Mouse (Mus musculus): Measurements from ENCODE around the gene Creb3l2. TPM values are rescaled to one million over a fixed set of nuclear protein-coding genes. Genes with fewer than 3 reads are reported as not detected.
"Not testable (repeated sequence)": the region's sequence is repeated elsewhere in the genome, so short reads cannot be mapped to it uniquely, and the experiment has no call there.

Gene Creb3l2
- polyA plus RNA-seq, 1 experiment = 24.1 TPM

GRCm38 (mm10) chr6:37465356-37465755 is 23.4 kb upstream of the Creb3l2 start:
- no peak for TF ChIP-seq CTCF (IDR thresholded peaks at IDR 0.05; ENCODE audit: insufficient read depth, low read length)
- no peak overlapping the region for H3K4me3 ChIP-seq (replicated peaks; ENCODE audit: extremely low read depth, low read depth, low read length)
- no peak for DNase-seq
- H3K4me1 ChIP-seq (ENCODE audit: control insufficient read depth, insufficient read depth, low read length) = no peaks in the 10 kb centered on the region

- no peak for TF ChIP-seq CTCF (IDR thresholded peaks at IDR 0.05; ENCODE audit: insufficient read depth, low read length)
- no peak for TF ChIP-seq POLR2A (IDR thresholded peaks at IDR 0.05; ENCODE audit: borderline replicate concordance, extremely low read depth, low read depth, low read length)
- no peak for DNase-seq
- 3% methylated on average over 5 of the region's 5 CpGs for WGBS
Observed at GRCm38 (mm10) chr6:37464585-37464984, 22.6 kb upstream of the Creb3l2 start.

GRCm38 (mm10) chr6:37463517-37464482 is 21.9 kb upstream of the Creb3l2 start:
- under 1% methylated on average over 7 of the region's 25 CpGs for WGBS
- peak overlapping the region; percentile 44 for H3K4me3 ChIP-seq (replicated peaks; ENCODE audit: extremely low read depth, low read depth, low read length)
- peak; percentile 16 for DNase-seq
- H3K4me1 ChIP-seq (ENCODE audit: control insufficient read depth, insufficient read depth, low read length) = not testable (repeated sequence)

More at GRCm38 (mm10) chr6:37464585-37464984, 22.6 kb upstream of the Creb3l2 start:
- Histone ChIP-seq H3K4me3 (replicated peaks; ENCODE audit: extremely low read depth, low read depth, low read length) (peak overlapping the region; percentile 46), H3K4me1 (ENCODE audit: control insufficient read depth, insufficient read depth, low read length) (no peaks in the 10 kb centered on the region)

GRCm38 (mm10) chr6:37460681-37461080 is 18.7 kb upstream of the Creb3l2 start:
- Histone ChIP-seq H3K4me3 (replicated peaks; ENCODE audit: extremely low read depth, low read depth, low read length) (no peak overlapping the region), H3K4me1 (ENCODE audit: control insufficient read depth, insufficient read depth, low read length) (no peaks in the 10 kb centered on the region)
- 80% methylated on average over 6 of the region's 6 CpGs for WGBS
- DNase-seq = no peak
- no peak for TF ChIP-seq POLR2A (IDR thresholded peaks at IDR 0.05; ENCODE audit: borderline replicate concordance, extremely low read depth, low read depth, low read length)
- TF ChIP-seq CTCF (IDR thresholded peaks at IDR 0.05; ENCODE audit: insufficient read depth, low read length) = no peak

- WGBS = 57% methylated on average over 9 of the region's 9 CpGs
- not testable (repeated sequence) for H3K4me1 ChIP-seq (ENCODE audit: control insufficient read depth, insufficient read depth, low read length); H3K4me3 ChIP-seq (replicated peaks; ENCODE audit: extremely low read depth, low read depth, low read length); DNase-seq
Observed at GRCm38 (mm10) chr6:37459656-37460055, 17.7 kb upstream of the Creb3l2 start.

GRCm38 (mm10) chr6:37457990-37458655 is 16.2 kb upstream of the Creb3l2 start:
- no peak for DNase-seq
- H3K4me3 ChIP-seq (replicated peaks; ENCODE audit: extremely low read depth, low read depth, low read length) = no peak overlapping the region
- TF ChIP-seq CTCF (IDR thresholded peaks at IDR 0.05; ENCODE audit: insufficient read depth, low read length) (no peak), POLR2A (IDR thresholded peaks at IDR 0.05; ENCODE audit: borderline replicate concordance, extremely low read depth, low read depth, low read length) (no peak)
- no peaks in the 10 kb centered on the region for H3K4me1 ChIP-seq (ENCODE audit: control insufficient read depth, insufficient read depth, low read length)
- 42% methylated on average over 10 of the region's 10 CpGs for WGBS

GRCm38 (mm10) chr6:37455540-37455939 is 13.6 kb upstream of the Creb3l2 start:
- Histone ChIP-seq H3K4me3 (replicated peaks; ENCODE audit: extremely low read depth, low read depth, low read length) (no peak overlapping the region), H3K4me1 (ENCODE audit: control insufficient read depth, insufficient read depth, low read length) (no peaks in the 10 kb centered on the region)
- no peak for TF ChIP-seq POLR2A (IDR thresholded peaks at IDR 0.05; ENCODE audit: borderline replicate concordance, extremely low read depth, low read depth, low read length)
- TF ChIP-seq CTCF (IDR thresholded peaks at IDR 0.05; ENCODE audit: insufficient read depth, low read length) = no peak
- 56% methylated on average over 5 of the region's 5 CpGs for WGBS
- no peak for DNase-seq

GRCm38 (mm10) chr6:37453047-37453446 is 11.1 kb upstream of the Creb3l2 start:
- 62% methylated on average over 4 of the region's 4 CpGs for WGBS
- TF ChIP-seq POLR2A (IDR thresholded peaks at IDR 0.05; ENCODE audit: borderline replicate concordance, extremely low read depth, low read depth, low read length) = no peak
- TF ChIP-seq CTCF (IDR thresholded peaks at IDR 0.05; ENCODE audit: insufficient read depth, low read length) = no peak
- no peaks in the 10 kb centered on the region for H3K4me1 ChIP-seq (ENCODE audit: control insufficient read depth, insufficient read depth, low read length)
- no peak for DNase-seq
- H3K4me3 ChIP-seq (replicated peaks; ENCODE audit: extremely low read depth, low read depth, low read length) = no peak overlapping the region

- TF ChIP-seq CTCF (IDR thresholded peaks at IDR 0.05; ENCODE audit: insufficient read depth, low read length) (no peak), POLR2A (IDR thresholded peaks at IDR 0.05; ENCODE audit: borderline replicate concordance, extremely low read depth, low read depth, low read length) (no peak)
- DNase-seq = no peak
- 37% methylated on average over 4 of the region's 4 CpGs for WGBS
- H3K4me1 ChIP-seq (ENCODE audit: control insufficient read depth, insufficient read depth, low read length) = no peaks in the 10 kb centered on the region
- no peak overlapping the region for H3K4me3 ChIP-seq (replicated peaks; ENCODE audit: extremely low read depth, low read depth, low read length)
Observed at GRCm38 (mm10) chr6:37451664-37452063, 9.7 kb upstream of the Creb3l2 start.
